Mouse (Mus musculus) mature B cell (primary cell): Measurements from ENCODE around the gene Rab5c.

Experiments
- in situ Hi-C: fragments of 300-500 bp; cut with MboI; formaldehyde crosslinking; loops from 2 replicates; pipeline ENCODE4 v1.14.3; 2019

Rab5c gene

DNA sequence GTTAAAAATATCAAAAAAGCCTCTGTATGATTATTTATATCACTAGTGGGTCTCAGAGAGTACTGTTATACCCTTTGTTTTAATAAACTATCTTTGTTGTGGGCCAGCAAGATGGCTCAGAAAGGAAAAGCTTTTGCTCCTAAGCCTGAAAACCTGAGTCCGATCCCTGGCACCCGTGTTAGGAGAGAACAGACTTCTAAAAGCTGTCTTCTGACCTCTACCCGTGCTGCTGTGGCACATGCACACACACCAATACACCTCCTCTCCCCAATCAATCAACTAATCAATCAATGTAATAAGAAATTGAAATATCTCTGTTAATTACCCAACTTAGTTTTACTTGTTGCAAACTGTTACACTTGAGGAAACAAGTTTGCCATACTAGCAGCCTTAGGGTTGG lies 37.3 kb downstream of the Rab5c start:
- in situ Hi-C loops, result loop anchor here (5.0 kb wide), 1 partner anchor 128 kb away; the partner anchor contains the start of gene Cnp

- in situ Hi-C loops, result no loop called here
These were observed 40.1 kb downstream of the Rab5c start for GRCm38 (mm10) chr11:100697921-100698320.

DNA sequence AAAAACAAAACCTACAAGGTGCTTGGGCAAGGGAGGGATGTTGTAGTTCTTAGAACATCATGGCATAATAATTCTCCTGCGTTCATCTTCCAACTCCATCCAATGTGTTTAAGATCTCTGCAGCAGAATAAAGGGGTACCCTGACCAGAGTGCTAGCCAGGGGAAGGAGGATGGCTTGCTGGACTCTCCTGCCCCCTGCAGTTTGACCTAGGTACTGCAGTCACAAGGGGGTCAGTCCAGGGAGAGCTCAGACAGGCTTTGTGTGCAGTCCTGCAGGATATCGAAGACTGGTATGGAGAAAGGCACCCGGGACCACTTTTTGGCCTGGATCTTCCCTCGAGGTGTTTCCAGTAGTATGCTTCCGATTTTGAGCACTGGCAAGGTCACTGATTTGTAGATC lies 43.1 kb downstream of the Rab5c start:
- in situ Hi-C loops, result no loop called here

DNA sequence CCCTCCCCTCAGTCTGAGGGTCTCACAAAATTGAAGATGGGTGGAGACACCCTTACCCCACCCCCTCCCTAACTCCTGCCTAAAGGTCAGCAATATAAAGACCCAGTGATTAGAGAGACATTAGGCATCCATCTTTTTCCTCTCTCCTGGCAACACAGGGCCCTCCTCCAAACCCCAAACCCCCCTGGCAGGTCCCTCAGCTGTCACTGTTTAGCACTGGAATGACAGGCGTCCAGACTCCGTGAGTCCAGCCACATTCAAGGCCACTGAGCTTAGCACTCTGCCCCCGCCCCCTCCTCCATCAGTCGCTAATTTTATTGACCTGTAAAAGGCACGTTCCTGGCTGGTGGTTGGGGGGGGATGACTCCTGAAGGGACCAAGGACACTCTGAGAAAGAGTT lies 44.9 kb downstream of the Rab5c start:
- in situ Hi-C loops, result no loop called here

- in situ Hi-C loops, result no loop called here
These were observed 45.8 kb downstream of the Rab5c start, which contains the start of gene Zfp385c for GRCm38 (mm10) chr11:100692164-100692616. TSS of gene Zfp385c (minus strand) at chr11:100692455.

DNA sequence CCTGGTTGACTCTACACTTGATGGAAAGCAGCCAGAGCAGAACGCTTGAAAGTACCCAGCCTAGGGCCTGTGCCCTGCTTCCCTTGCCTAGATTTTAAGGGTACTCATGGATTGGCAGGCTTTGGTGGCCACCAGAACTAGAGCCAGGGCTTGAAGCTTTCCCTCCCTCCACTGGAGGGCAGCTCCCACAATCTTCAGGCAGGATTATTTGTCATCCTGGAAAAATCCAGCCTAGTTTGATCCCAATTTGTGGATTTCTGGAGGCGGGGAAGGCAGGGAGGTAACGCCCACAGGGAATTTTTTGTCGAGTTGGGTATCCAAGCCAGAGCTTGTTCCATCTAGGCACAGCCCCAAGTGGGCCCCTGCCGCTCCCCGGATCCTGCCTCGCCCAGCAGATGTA lies 47.6 kb downstream of the Rab5c start:
- in situ Hi-C loops, result no loop called here

- in situ Hi-C loops, result no loop called here
These were observed 49.6 kb downstream of the Rab5c start for GRCm38 (mm10) chr11:100688443-100688842.

DNA sequence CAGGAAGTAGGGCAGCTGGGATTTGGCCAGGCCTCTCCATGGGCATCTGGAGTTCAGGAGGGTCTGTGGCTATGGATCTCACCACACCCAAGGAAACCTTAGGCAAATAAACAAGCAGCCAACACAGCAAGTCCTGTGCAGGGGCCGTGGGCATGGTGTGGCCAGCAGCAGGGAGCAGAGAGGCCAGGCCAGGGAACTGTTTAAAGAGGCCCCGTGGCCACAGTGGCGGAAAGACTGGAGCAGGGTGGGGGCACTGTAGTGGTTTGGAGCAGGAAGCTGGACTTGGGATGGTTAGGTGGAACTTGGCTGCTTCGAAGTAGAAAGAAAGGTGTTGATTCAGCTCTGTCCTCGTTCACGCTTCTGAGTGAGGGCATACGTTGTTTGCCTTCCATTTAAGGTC lies 50.8 kb downstream of the Rab5c start:
- in situ Hi-C loops, result no loop called here

DNA sequence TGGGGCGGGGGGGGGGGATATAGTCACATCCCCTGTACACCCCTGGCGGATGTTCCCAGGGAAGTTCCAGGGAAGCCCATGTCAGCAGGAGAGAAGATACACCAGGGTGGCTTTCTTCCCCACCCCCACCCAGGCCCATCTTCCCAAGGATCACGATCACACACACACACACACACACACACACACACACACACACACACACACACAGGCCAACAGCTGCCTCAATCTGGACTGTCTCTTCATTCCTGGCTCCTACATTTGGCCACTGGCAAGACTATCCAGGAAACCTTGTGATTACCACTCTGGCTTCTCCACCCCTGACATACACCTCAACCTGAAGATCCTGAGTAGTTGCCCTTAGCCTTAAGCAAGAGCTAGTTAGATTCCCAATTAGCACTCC lies 52.6 kb downstream of the Rab5c start:
- in situ Hi-C loops, result no loop called here

DNA sequence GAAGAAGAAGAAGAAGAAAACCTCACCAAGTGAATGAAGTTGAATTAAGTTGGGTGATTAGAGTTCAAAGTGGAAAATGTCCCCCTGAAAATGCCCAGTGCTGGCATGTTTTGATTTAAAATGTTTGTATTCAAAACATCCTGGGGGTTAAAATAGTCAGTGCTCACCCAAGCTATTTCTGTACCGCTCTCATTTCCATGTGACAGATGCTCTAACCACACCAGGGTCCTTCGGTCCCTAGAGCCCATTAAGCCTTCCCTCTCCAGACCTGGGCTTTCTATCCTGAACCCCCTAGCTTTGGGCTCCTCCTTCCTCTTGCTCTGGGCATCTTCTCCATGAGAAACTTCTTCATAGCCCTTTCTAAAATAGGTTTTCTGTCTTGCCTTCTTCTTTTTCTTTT lies 53.9 kb downstream of the Rab5c start:
- in situ Hi-C loops, result no loop called here

DNA sequence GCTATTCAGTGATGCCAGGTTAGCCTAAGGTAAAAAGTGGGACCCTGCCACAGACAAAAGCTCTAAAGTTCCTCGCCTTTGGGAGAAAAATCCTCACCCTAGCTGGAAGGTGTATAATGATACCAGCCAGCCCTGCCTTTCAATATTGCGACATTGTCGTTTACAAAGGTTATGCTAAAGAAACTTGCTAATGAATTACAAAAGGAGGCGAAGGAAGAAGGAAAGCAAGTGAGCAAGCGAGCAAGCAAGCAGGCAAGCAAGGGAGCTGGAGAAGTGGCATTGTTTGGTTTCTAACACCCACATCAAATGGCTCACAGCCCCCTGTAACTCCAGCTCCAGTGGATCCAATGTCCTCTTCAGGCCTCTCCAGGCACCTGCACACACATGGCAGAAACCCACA lies 55.5 kb downstream of the Rab5c start:
- in situ Hi-C loops, result no loop called here

- in situ Hi-C loops, result no loop called here
These were observed 56.2 kb downstream of the Rab5c start for GRCm38 (mm10) chr11:100681826-100682225.

DNA sequence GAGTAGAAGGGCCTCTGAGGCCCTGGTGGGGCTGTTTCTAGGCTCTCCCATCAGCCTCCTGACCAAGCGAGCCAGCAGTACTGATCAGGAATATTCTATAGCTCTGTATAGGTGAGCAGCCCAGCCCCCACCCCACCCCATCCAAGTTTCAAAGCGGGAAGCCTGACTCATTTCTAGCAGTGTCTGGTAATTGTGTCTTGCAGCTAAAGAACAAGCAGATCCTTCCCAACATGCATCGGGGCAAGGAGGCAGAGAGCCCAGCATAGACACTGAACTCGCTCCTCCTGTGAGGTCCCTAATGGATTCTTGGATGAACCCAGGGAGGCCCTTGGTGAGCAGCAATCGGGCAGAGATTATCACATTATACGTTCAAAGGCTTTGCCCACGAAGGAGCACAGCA lies 60.2 kb downstream of the Rab5c start:
- in situ Hi-C loops, result no loop called here

DNA sequence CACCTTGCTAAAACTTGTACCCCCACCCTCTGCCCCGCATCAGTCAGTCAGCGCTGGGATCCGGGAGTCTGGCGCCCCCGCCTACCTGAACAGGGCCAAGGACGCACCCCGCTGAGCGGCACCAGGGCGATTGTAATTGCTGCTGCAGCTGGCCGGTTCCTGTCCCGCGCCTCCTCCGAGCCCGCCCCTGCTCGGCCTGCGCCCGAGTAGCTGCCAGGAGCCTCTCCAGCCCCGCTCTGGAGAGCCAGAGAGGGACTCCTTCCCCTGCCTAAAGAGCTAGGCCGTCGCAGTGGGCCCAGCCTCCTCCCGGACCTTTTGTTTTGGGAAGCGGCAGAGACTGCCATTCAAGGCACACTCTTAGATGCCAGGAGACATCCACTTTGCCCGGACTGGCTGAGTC lies 64.8 kb downstream of the Rab5c start:
- in situ Hi-C loops, result no loop called here

DNA sequence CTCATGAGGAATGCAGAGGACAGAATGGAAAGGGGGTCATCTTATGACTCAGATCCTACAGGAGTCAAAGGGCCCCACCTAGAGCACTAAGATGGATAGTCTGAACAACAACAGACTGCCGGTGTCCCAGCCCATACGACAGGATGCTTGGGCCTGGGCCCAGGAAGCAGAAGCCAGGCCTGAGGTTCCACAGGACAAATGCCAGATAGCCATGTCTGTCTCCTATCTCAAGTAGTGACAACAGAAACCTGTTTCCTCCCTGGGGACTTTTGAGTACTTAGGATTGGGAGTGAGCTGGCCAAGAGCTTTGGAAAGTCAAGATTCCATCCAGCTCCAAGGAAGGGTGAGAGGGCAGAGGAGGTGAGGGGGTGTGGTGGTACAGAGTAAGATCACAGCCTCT lies 66.1 kb downstream of the Rab5c start:
- in situ Hi-C loops, result no loop called here

- in situ Hi-C loops, result no loop called here
These were observed 67.0 kb downstream of the Rab5c start for GRCm38 (mm10) chr11:100671049-100671448.
